Mouse (Mus musculus): Measurements from ENCODE around the gene Slc1a3. TPM values are rescaled to one million over a fixed set of nuclear protein-coding genes. Genes with fewer than 3 reads are reported as not detected.
A peak's percentile ranks its signal among the peaks of the same experiment; 100 is the strongest.

The Slc1a3 gene
- polyA plus RNA-seq, 1 experiment from 2014 or later: 22.7 TPM

- no peak for ATAC-seq (replicated peaks; ENCODE audit: insufficient number of reproducible peaks, low FRiP score, low TSS enrichment)
- Histone ChIP-seq H3K4me3 (ENCODE audit: low read depth, low read length) (no peak overlapping the region), H3K27ac (ENCODE audit: low read depth, low read length) (no peak overlapping the region), H3K27me3 (ENCODE audit: control insufficient read depth, insufficient read depth, low read length) (no peaks in the 10 kb centered on the region), H3K9me3 (replicated peaks; ENCODE audit: control insufficient read depth, low read length) (no peaks in the 10 kb centered on the region), H3K9ac (ENCODE audit: low read depth, low read length) (no peak overlapping the region), H3K36me3 (ENCODE audit: control insufficient read depth, insufficient read depth, low read length) (no peaks in the 10 kb centered on the region), H3K4me1 (ENCODE audit: control insufficient read depth, insufficient read depth, low read length) (no peaks in the 10 kb centered on the region), H3K4me2 (no peak overlapping the region)
- 63% methylated on average over 6 of the region's 6 CpGs for WGBS (ENCODE audit: insufficient replicate concordance)
These were observed 104.9 kb downstream of the Slc1a3 start for GRCm38 (mm10) chr15:8605538-8606188.

- no peak overlapping the region for H3K4me2 ChIP-seq
- no peak for ATAC-seq (replicated peaks; ENCODE audit: insufficient number of reproducible peaks, low FRiP score, low TSS enrichment)
- 81% methylated on average over 6 of the region's 6 CpGs for WGBS (ENCODE audit: insufficient replicate concordance)
These were observed 108.2 kb downstream of the Slc1a3 start for GRCm38 (mm10) chr15:8602362-8602761.

GRCm38 (mm10) chr15:8601312-8602146 lies 109.0 kb downstream of the Slc1a3 start:
- Histone ChIP-seq H3K9ac (ENCODE audit: low read depth, low read length) (no peak overlapping the region), H3K4me1 (ENCODE audit: control insufficient read depth, insufficient read depth, low read length) (no peaks in the 10 kb centered on the region), H3K36me3 (ENCODE audit: control insufficient read depth, insufficient read depth, low read length) (no peaks in the 10 kb centered on the region), H3K4me2 (no peak overlapping the region), H3K9me3 (replicated peaks; ENCODE audit: control insufficient read depth, low read length) (no peaks in the 10 kb centered on the region), H3K4me3 (ENCODE audit: low read depth, low read length) (no peak overlapping the region), H3K27ac (ENCODE audit: low read depth, low read length) (no peak overlapping the region), H3K27me3 (ENCODE audit: control insufficient read depth, insufficient read depth, low read length) (no peaks in the 10 kb centered on the region)
- 83% methylated on average over 13 of the region's 13 CpGs for WGBS (ENCODE audit: insufficient replicate concordance)
- ATAC-seq (replicated peaks; ENCODE audit: insufficient number of reproducible peaks, low FRiP score, low TSS enrichment): no peak

More at GRCm38 (mm10) chr15:8602362-8602761, 108.2 kb downstream of the Slc1a3 start:
- H3K27me3 ChIP-seq (ENCODE audit: control insufficient read depth, insufficient read depth, low read length): no peaks in the 10 kb centered on the region
- no peaks in the 10 kb centered on the region for H3K36me3 ChIP-seq (ENCODE audit: control insufficient read depth, insufficient read depth, low read length)
- no peak overlapping the region for H3K4me3 ChIP-seq (ENCODE audit: low read depth, low read length)
- H3K9me3 ChIP-seq (replicated peaks; ENCODE audit: control insufficient read depth, low read length): no peaks in the 10 kb centered on the region
- H3K27ac ChIP-seq (ENCODE audit: low read depth, low read length): no peak overlapping the region
- H3K4me1 ChIP-seq (ENCODE audit: control insufficient read depth, insufficient read depth, low read length): no peaks in the 10 kb centered on the region
- no peak overlapping the region for H3K9ac ChIP-seq (ENCODE audit: low read depth, low read length)

- no peaks in the 10 kb centered on the region for H3K4me1 ChIP-seq (ENCODE audit: control insufficient read depth, insufficient read depth, low read length)
- no peak overlapping the region for H3K4me2 ChIP-seq
- H3K4me3 ChIP-seq (ENCODE audit: low read depth, low read length): no peak overlapping the region
- H3K27me3 ChIP-seq (ENCODE audit: control insufficient read depth, insufficient read depth, low read length): no peaks in the 10 kb centered on the region
- H3K36me3 ChIP-seq (ENCODE audit: control insufficient read depth, insufficient read depth, low read length): no peaks in the 10 kb centered on the region
- no peaks in the 10 kb centered on the region for H3K9me3 ChIP-seq (replicated peaks; ENCODE audit: control insufficient read depth, low read length)
- H3K27ac ChIP-seq (ENCODE audit: low read depth, low read length): no peak overlapping the region
- 85% methylated on average over 8 of the region's 8 CpGs for WGBS (ENCODE audit: insufficient replicate concordance)
- H3K9ac ChIP-seq (ENCODE audit: low read depth, low read length): no peak overlapping the region
- no peak for ATAC-seq (replicated peaks; ENCODE audit: insufficient number of reproducible peaks, low FRiP score, low TSS enrichment)
These were observed 114.1 kb downstream of the Slc1a3 start for GRCm38 (mm10) chr15:8596375-8596900.

GRCm38 (mm10) chr15:8595226-8595625 lies 115.3 kb downstream of the Slc1a3 start:
- Histone ChIP-seq H3K36me3 (ENCODE audit: control insufficient read depth, insufficient read depth, low read length) (no peaks in the 10 kb centered on the region), H3K4me1 (ENCODE audit: control insufficient read depth, insufficient read depth, low read length) (no peaks in the 10 kb centered on the region), H3K27ac (ENCODE audit: low read depth, low read length) (no peak overlapping the region), H3K4me3 (ENCODE audit: low read depth, low read length) (no peak overlapping the region), H3K9ac (ENCODE audit: low read depth, low read length) (no peak overlapping the region), H3K4me2 (no peak overlapping the region), H3K27me3 (ENCODE audit: control insufficient read depth, insufficient read depth, low read length) (no peaks in the 10 kb centered on the region), H3K9me3 (replicated peaks; ENCODE audit: control insufficient read depth, low read length) (no peaks in the 10 kb centered on the region)
- no peak for ATAC-seq (replicated peaks; ENCODE audit: insufficient number of reproducible peaks, low FRiP score, low TSS enrichment)
- 72% methylated on average over 12 of the region's 12 CpGs for WGBS (ENCODE audit: insufficient replicate concordance)

- Histone ChIP-seq H3K27me3 (ENCODE audit: control insufficient read depth, insufficient read depth, low read length) (no peaks in the 10 kb centered on the region), H3K4me2 (peak overlapping the region; percentile 25; the same call in 1 of the 2 replicates), H3K27ac (ENCODE audit: low read depth, low read length) (no peak overlapping the region), H3K9ac (ENCODE audit: low read depth, low read length) (no peak overlapping the region), H3K9me3 (replicated peaks; ENCODE audit: control insufficient read depth, low read length) (no peaks in the 10 kb centered on the region), H3K4me1 (ENCODE audit: control insufficient read depth, insufficient read depth, low read length) (no peaks in the 10 kb centered on the region), H3K36me3 (ENCODE audit: control insufficient read depth, insufficient read depth, low read length) (no peaks in the 10 kb centered on the region), H3K4me3 (ENCODE audit: low read depth, low read length) (no peak overlapping the region)
- WGBS (ENCODE audit: insufficient replicate concordance): 19% methylated on average over 11 of the region's 11 CpGs
- ATAC-seq (replicated peaks; ENCODE audit: insufficient number of reproducible peaks, low FRiP score, low TSS enrichment): no peak
These were observed 121.0 kb downstream of the Slc1a3 start for GRCm38 (mm10) chr15:8589503-8590116.

GRCm38 (mm10) chr15:8588065-8588464 lies 122.5 kb downstream of the Slc1a3 start:
- Histone ChIP-seq H3K4me2 (no peak overlapping the region), H3K4me3 (ENCODE audit: low read depth, low read length) (no peak overlapping the region)

GRCm38 (mm10) chr15:8586822-8587281 lies 123.7 kb downstream of the Slc1a3 start:
- Histone ChIP-seq H3K9ac (ENCODE audit: low read depth, low read length) (no peak overlapping the region), H3K36me3 (ENCODE audit: control insufficient read depth, insufficient read depth, low read length) (no peaks in the 10 kb centered on the region), H3K9me3 (replicated peaks; ENCODE audit: control insufficient read depth, low read length) (no peaks in the 10 kb centered on the region), H3K4me1 (ENCODE audit: control insufficient read depth, insufficient read depth, low read length) (no peaks in the 10 kb centered on the region), H3K4me2 (no peak overlapping the region), H3K4me3 (ENCODE audit: low read depth, low read length) (no peak overlapping the region), H3K27me3 (ENCODE audit: control insufficient read depth, insufficient read depth, low read length) (no peaks in the 10 kb centered on the region), H3K27ac (ENCODE audit: low read depth, low read length) (no peak overlapping the region)
- no peak for ATAC-seq (replicated peaks; ENCODE audit: insufficient number of reproducible peaks, low FRiP score, low TSS enrichment)
- WGBS (ENCODE audit: insufficient replicate concordance): 72% methylated on average over 9 of the region's 9 CpGs

More at GRCm38 (mm10) chr15:8588065-8588464, 122.5 kb downstream of the Slc1a3 start:
- H3K27me3 ChIP-seq (ENCODE audit: control insufficient read depth, insufficient read depth, low read length): no peaks in the 10 kb centered on the region
- ATAC-seq (replicated peaks; ENCODE audit: insufficient number of reproducible peaks, low FRiP score, low TSS enrichment): no peak
- no peak overlapping the region for H3K27ac ChIP-seq (ENCODE audit: low read depth, low read length)
- WGBS (ENCODE audit: insufficient replicate concordance): 79% methylated on average over 5 of the region's 5 CpGs
- no peaks in the 10 kb centered on the region for H3K4me1 ChIP-seq (ENCODE audit: control insufficient read depth, insufficient read depth, low read length)
- no peak overlapping the region for H3K9ac ChIP-seq (ENCODE audit: low read depth, low read length)
- no peaks in the 10 kb centered on the region for H3K9me3 ChIP-seq (replicated peaks; ENCODE audit: control insufficient read depth, low read length)
- H3K36me3 ChIP-seq (ENCODE audit: control insufficient read depth, insufficient read depth, low read length): no peaks in the 10 kb centered on the region

All from heart, embryonic 11.5 days (tissue).